Mouse (Mus musculus) kidney, embryonic 14.5 days (tissue): ENCODE data around the gene Exoc4. TPM values are rescaled to one million over a fixed set of nuclear protein-coding genes. Genes with fewer than 3 reads are reported as not detected.

Source experiments
- ATAC-seq: fragments of 200-750 bp; cut with Nextera tagmentation; 2 replicates; pipeline ENCODE4 v1.8.0; 2017; ENCODE audit warnings: moderate number of reproducible peaks, mild to moderate bottlenecking, moderate TSS enrichment, moderate library complexity; ENCODE audit not compliant: low FRiP score, low TSS enrichment
- H3K27ac ChIP-seq: fragments of 300-500 bp; sonication (generic); 2 replicates; pipeline ENCODE4 v1.5.1; 2014; ENCODE audit warnings: low read depth, mild to moderate bottlenecking, low read length, moderate library complexity, mixed read lengths
- H3K27me3 ChIP-seq: fragments of 300-500 bp; sonication (generic); 2 replicates; pipeline ENCODE4 v1.6.1; 2014; ENCODE audit warnings: mild to moderate bottlenecking, low read length; ENCODE audit not compliant: control insufficient read depth, insufficient read depth
- H3K36me3 ChIP-seq: fragments of 300-500 bp; sonication (generic); 2 replicates; pipeline ENCODE4 v1.6.1; 2014; ENCODE audit warnings: low read length, mixed read lengths; ENCODE audit not compliant: control insufficient read depth, insufficient read depth
- H3K4me1 ChIP-seq: fragments of 300-500 bp; sonication (generic); 2 replicates; pipeline ENCODE4 v1.6.1; 2014; ENCODE audit warnings: low read length, mixed read lengths; ENCODE audit not compliant: control insufficient read depth, insufficient read depth
- H3K4me2 ChIP-seq: fragments of 300-500 bp; sonication (generic); replicated peaks from 2 replicates; pipeline ENCODE4 v1.6.1; 2014; ENCODE audit warnings: low read depth, mild to moderate bottlenecking, low read length
- H3K4me3 ChIP-seq: fragments of 300-500 bp; sonication (generic); 2 replicates; pipeline ENCODE4 v1.5.1; 2014; ENCODE audit warnings: mild to moderate bottlenecking, low read length
- H3K9ac ChIP-seq: fragments of 300-500 bp; sonication (generic); 2 replicates; pipeline ENCODE4 v1.6.1; 2014; ENCODE audit warnings: low read depth, mild to moderate bottlenecking, low read length, moderate library complexity
- H3K9me3 ChIP-seq: fragments of 300-500 bp; sonication (generic); 2 replicates; pipeline ENCODE4 v1.6.1; 2016; ENCODE audit warnings: low read length; ENCODE audit not compliant: control insufficient read depth
- WGBS: fragments of 180-500 bp; shearing (Covaris S2); extraction: QIAGEN DNeasy Blood & Tissue Kit; methylation state at CpG from one replicate; pipeline ENCODE4 v1.1.7; 2014; 5-methylcytosine and 5-hydroxymethylcytosine counted together
- polyA plus RNA-seq: library from polyadenylated mRNA; unstranded; fragments of >200 nt; fragmentation: Nextera tagmentation; extraction: Ambion mirVana; gene quantifications from 2 replicates; pipeline ENCODE4 v1.2.1, GENCODE M21; 2014

Exoc4 gene
- polyA plus RNA-seq, 1 experiment from 2014 or later = 31.5 TPM

GRCm38 (mm10) chr6:33836048-33836780 lies 587.3 kb downstream of the Exoc4 start:
- no peak for ATAC-seq
- no peak overlapping the region for H3K27ac ChIP-seq
- no peaks in the 10 kb centered on the region for H3K36me3 ChIP-seq
- 83% methylated on average over 3 of the region's 3 CpGs for WGBS
- H3K4me1 ChIP-seq = peaks cover 3% of the 10 kb centered on the region; the same call in 1 of the 2 replicates
- no peaks in the 10 kb centered on the region for H3K27me3 ChIP-seq
- H3K4me3 ChIP-seq = no peak overlapping the region
- H3K4me2 ChIP-seq = no peak overlapping the region
- H3K9me3 ChIP-seq = no peaks in the 10 kb centered on the region
- H3K9ac ChIP-seq = no peak overlapping the region

- H3K4me1 ChIP-seq = no peaks in the 10 kb centered on the region
- no peaks in the 10 kb centered on the region for H3K27me3 ChIP-seq
- ATAC-seq = no peak
- WGBS = 79% methylated on average over 1 of the region's 1 CpGs
- H3K9ac ChIP-seq = no peak overlapping the region
- H3K36me3 ChIP-seq = no peaks in the 10 kb centered on the region
- no peak overlapping the region for H3K27ac ChIP-seq
- no peak overlapping the region for H3K4me3 ChIP-seq
- H3K4me2 ChIP-seq = no peak overlapping the region
- H3K9me3 ChIP-seq = no peaks in the 10 kb centered on the region
Observed at GRCm38 (mm10) chr6:33842901-33843300, 594.0 kb downstream of the Exoc4 start.

GRCm38 (mm10) chr6:33859049-33859448 lies 610.2 kb downstream of the Exoc4 start:
- Histone ChIP-seq H3K4me2 (no peak overlapping the region), H3K9ac (no peak overlapping the region), H3K4me1 (no peaks in the 10 kb centered on the region), H3K27me3 (no peaks in the 10 kb centered on the region), H3K27ac (no peak overlapping the region), H3K4me3 (no peak overlapping the region), H3K9me3 (no peaks in the 10 kb centered on the region), H3K36me3 (no peaks in the 10 kb centered on the region)
- WGBS = 71% methylated on average over 3 of the region's 3 CpGs
- ATAC-seq = no peak

GRCm38 (mm10) chr6:33865752-33866151 lies 616.9 kb downstream of the Exoc4 start:
- no peaks in the 10 kb centered on the region for H3K4me1 ChIP-seq
- no peaks in the 10 kb centered on the region for H3K36me3 ChIP-seq
- no peak overlapping the region for H3K27ac ChIP-seq
- no peaks in the 10 kb centered on the region for H3K9me3 ChIP-seq
- ATAC-seq = no peak
- no peak overlapping the region for H3K4me2 ChIP-seq
- H3K27me3 ChIP-seq = no peaks in the 10 kb centered on the region
- WGBS = 81% methylated on average over 3 of the region's 3 CpGs
- H3K4me3 ChIP-seq = no peak overlapping the region
- no peak overlapping the region for H3K9ac ChIP-seq

GRCm38 (mm10) chr6:33866901-33867580 lies 618.2 kb downstream of the Exoc4 start:
- Histone ChIP-seq H3K9me3 (no peaks in the 10 kb centered on the region), H3K27me3 (no peaks in the 10 kb centered on the region), H3K4me1 (no peaks in the 10 kb centered on the region), H3K4me2 (no peak overlapping the region), H3K4me3 (no peak overlapping the region), H3K36me3 (no peaks in the 10 kb centered on the region), H3K27ac (no peak overlapping the region), H3K9ac (no peak overlapping the region)
- ATAC-seq = no peak
- WGBS = 83% methylated on average over 3 of the region's 3 CpGs

- Histone ChIP-seq H3K4me2 (no peak overlapping the region), H3K27ac (no peak overlapping the region), H3K36me3 (no peaks in the 10 kb centered on the region), H3K9ac (no peak overlapping the region), H3K27me3 (no peaks in the 10 kb centered on the region), H3K9me3 (no peaks in the 10 kb centered on the region), H3K4me3 (no peak overlapping the region), H3K4me1 (no peaks in the 10 kb centered on the region)
- WGBS = 87% methylated on average over 3 of the region's 3 CpGs
- no peak for ATAC-seq
Observed at GRCm38 (mm10) chr6:33869251-33869650, 620.4 kb downstream of the Exoc4 start.

GRCm38 (mm10) chr6:33870468-33871142 lies 621.7 kb downstream of the Exoc4 start:
- Histone ChIP-seq H3K9ac (no peak overlapping the region), H3K4me2 (no peak overlapping the region), H3K4me3 (no peak overlapping the region), H3K27ac (no peak overlapping the region), H3K27me3 (no peaks in the 10 kb centered on the region), H3K9me3 (no peaks in the 10 kb centered on the region), H3K4me1 (no peaks in the 10 kb centered on the region), H3K36me3 (no peaks in the 10 kb centered on the region)
- 76% methylated on average over 9 of the region's 9 CpGs for WGBS
- ATAC-seq = no peak

GRCm38 (mm10) chr6:33871286-33871685 lies 622.4 kb downstream of the Exoc4 start:
- Histone ChIP-seq H3K4me3 (no peak overlapping the region), H3K4me1 (no peaks in the 10 kb centered on the region), H3K4me2 (no peak overlapping the region), H3K27ac (no peak overlapping the region), H3K9me3 (no peaks in the 10 kb centered on the region), H3K27me3 (no peaks in the 10 kb centered on the region), H3K9ac (no peak overlapping the region), H3K36me3 (no peaks in the 10 kb centered on the region)
- 74% methylated on average over 1 of the region's 1 CpGs for WGBS
- ATAC-seq = no peak

- Histone ChIP-seq H3K9ac (no peak overlapping the region), H3K27ac (no peak overlapping the region), H3K36me3 (no peaks in the 10 kb centered on the region), H3K9me3 (no peaks in the 10 kb centered on the region), H3K4me3 (no peak overlapping the region), H3K27me3 (no peaks in the 10 kb centered on the region), H3K4me2 (no peak overlapping the region), H3K4me1 (no peaks in the 10 kb centered on the region)
- 30% methylated on average over 1 of the region's 1 CpGs for WGBS
- ATAC-seq = no peak
Observed at GRCm38 (mm10) chr6:33872192-33872591, 623.3 kb downstream of the Exoc4 start.
